Mouse (Mus musculus) MEL (cell line): Measurements from ENCODE around the gene 1700003F12Rik. TPM values are rescaled to one million over a fixed set of nuclear protein-coding genes. Genes with fewer than 3 reads are reported as not detected.

Experiments
- DNase-seq: peaks from one replicate; pipeline ENCODE4 v3.0.0; 2011; ENCODE audit warnings: low read depth, low spot score
- H3K27ac ChIP-seq: 2 replicates; pipeline ENCODE4 v1.5.1; 2012; ENCODE audit warnings: low read depth, mild to moderate bottlenecking, control low read depth, low read length, moderate library complexity; ENCODE audit not compliant: control insufficient read depth
- H3K27me3 ChIP-seq, 2 experiments: fragments of 150-350 bp in 1 of 2; sonication (generic) in 1 of 2; 2 replicates each; pipeline ENCODE4 v1.6.1; 2012; ENCODE audit warnings: low read length in 2 of 2, mild to moderate bottlenecking in 2 of 2, improper control_type of control experiment in 1 of 2, moderate library complexity in 1 of 2; ENCODE audit not compliant: insufficient read depth in 2 of 2, control insufficient read depth in 1 of 2
- H3K36me3 ChIP-seq, 2 experiments: 2 replicates each; pipeline ENCODE4 v1.6.1; 2012 to 2014; ENCODE audit warnings: low read length in 2 of 2, improper control_type of control experiment in 1 of 2, inconsistent platforms in 1 of 2, mild to moderate bottlenecking in 1 of 2; ENCODE audit not compliant: insufficient read depth in 2 of 2, control insufficient read depth in 1 of 2
- H3K4me1 ChIP-seq, 2 experiments: fragments of 150-350 bp in 1 of 2; sonication (generic) in 1 of 2; 2 replicates each; pipeline ENCODE4 v1.6.1; 2012; ENCODE audit warnings: low read length in 2 of 2, improper control_type of control experiment in 1 of 2, mild to moderate bottlenecking in 1 of 2; ENCODE audit not compliant: insufficient read depth in 2 of 2, control insufficient read depth in 1 of 2
- H3K4me3 ChIP-seq, 2 experiments: fragments of 150-350 bp in 1 of 2; sonication (generic) in 1 of 2; 2 replicates each; pipeline ENCODE4 v1.5.1; 2012; ENCODE audit warnings: low read depth in 2 of 2, low read length in 2 of 2, mild to moderate bottlenecking in 2 of 2, moderate library complexity in 2 of 2, control low read depth in 1 of 2, improper control_type of control experiment in 1 of 2; ENCODE audit not compliant: control insufficient read depth in 1 of 2, insufficient read depth in 1 of 2
- H3K79me2 ChIP-seq: 2 replicates; pipeline ENCODE4 v1.6.1; 2012; ENCODE audit warnings: mild to moderate bottlenecking, low read length, moderate library complexity; ENCODE audit not compliant: control insufficient read depth, poor library complexity, insufficient read depth
- H3K9ac ChIP-seq: 2 replicates; pipeline ENCODE4 v1.6.1; 2012; ENCODE audit warnings: low read depth, mild to moderate bottlenecking, control low read depth, low read length, moderate library complexity; ENCODE audit not compliant: control insufficient read depth, poor library complexity, severe bottlenecking
- H3K9me3 ChIP-seq: fragments of 150-350 bp; sonication (generic); replicated peaks from 2 replicates; pipeline ENCODE4 v1.6.1; 2012; ENCODE audit warnings: mild to moderate bottlenecking, low read length, improper control_type of control experiment, moderate library complexity; ENCODE audit not compliant: insufficient read depth
- CHD2 ChIP-seq: IDR thresholded peaks from 2 replicates; pipeline ENCODE4 v1.6.1; 2011; ENCODE audit warnings: low read length, improper control_type of control experiment
- E2F4 ChIP-seq: IDR thresholded peaks from 2 replicates; pipeline ENCODE4 v1.6.1; 2011; ENCODE audit warnings: low read depth, low read length, improper control_type of control experiment, borderline replicate concordance
- EP300 ChIP-seq, 2 experiments: IDR thresholded peaks; 2 replicates each; pipeline ENCODE4 v1.6.1; 2011; ENCODE audit warnings: improper control_type of control experiment in 2 of 2, low read length in 2 of 2, low read depth in 1 of 2, mild to moderate bottlenecking in 1 of 2
- ETS1 ChIP-seq: IDR thresholded peaks from 2 replicates; pipeline ENCODE4 v1.6.1; 2012; ENCODE audit warnings: low read depth, mild to moderate bottlenecking, inconsistent platforms, low read length, improper control_type of control experiment, moderate library complexity
- GABPA ChIP-seq: IDR thresholded peaks from 2 replicates; pipeline ENCODE4 v1.6.1; 2012; ENCODE audit warnings: low read depth, mild to moderate bottlenecking, inconsistent platforms, low read length, improper control_type of control experiment, moderate library complexity
- GATA1 ChIP-seq: IDR thresholded peaks from 2 replicates; pipeline ENCODE4 v1.6.1; 2011; ENCODE audit warnings: low read depth, low read length, improper control_type of control experiment
- JUND ChIP-seq: IDR thresholded peaks from 2 replicates; pipeline ENCODE4 v1.6.1; 2011; ENCODE audit warnings: low read depth, mild to moderate bottlenecking, improper control_type of control experiment, low read length
- MAX ChIP-seq: IDR thresholded peaks from 2 replicates; pipeline ENCODE4 v1.6.1; 2011; ENCODE audit warnings: low read length, improper control_type of control experiment
- MEF2A ChIP-seq: IDR thresholded peaks from 2 replicates; pipeline ENCODE4 v1.6.1; 2014; ENCODE audit warnings: low read depth, mild to moderate bottlenecking, inconsistent platforms, low read length, improper control_type of control experiment; ENCODE audit not compliant: poor library complexity, insufficient replicate concordance, severe bottlenecking; ENCODE audit errors: extremely low read depth
- MXI1 ChIP-seq: IDR thresholded peaks from 2 replicates; pipeline ENCODE4 v1.6.1; 2011; ENCODE audit warnings: mild to moderate bottlenecking, low read depth, low read length, improper control_type of control experiment
- MYB ChIP-seq: IDR thresholded peaks from 2 replicates; pipeline ENCODE4 v1.6.1; 2011; ENCODE audit warnings: mild to moderate bottlenecking, low read depth, low read length, improper control_type of control experiment
- MYC ChIP-seq: IDR thresholded peaks from 2 replicates; pipeline ENCODE4 v1.6.1; 2011; ENCODE audit warnings: low read depth, mild to moderate bottlenecking, low read length, improper control_type of control experiment, moderate library complexity
- NRF1 ChIP-seq: IDR thresholded peaks from 2 replicates; pipeline ENCODE4 v1.6.1; 2014; ENCODE audit warnings: low read depth, mild to moderate bottlenecking, inconsistent platforms, low read length, improper control_type of control experiment, moderate library complexity; ENCODE audit not compliant: poor library complexity, insufficient read depth, severe bottlenecking
- POLR2A ChIP-seq, 2 experiments: IDR thresholded peaks; 2 replicates each; pipeline ENCODE4 v1.6.1; 2011 to 2012; ENCODE audit warnings: low read length in 2 of 2, mild to moderate bottlenecking in 2 of 2, control low read depth in 1 of 2, improper control_type of control experiment in 1 of 2, low read depth in 1 of 2, moderate library complexity in 1 of 2; ENCODE audit not compliant: control insufficient read depth in 1 of 2, insufficient read depth in 1 of 2, poor library complexity in 1 of 2
- POLR2AphosphoS2 ChIP-seq: IDR thresholded peaks from 2 replicates; pipeline ENCODE4 v1.6.1; 2011; ENCODE audit warnings: low read length, improper control_type of control experiment
- POLR2AphosphoS5 ChIP-seq: IDR thresholded peaks from 2 replicates; pipeline ENCODE4 v1.6.1; 2012; ENCODE audit warnings: low read depth, borderline replicate concordance, mild to moderate bottlenecking, inconsistent platforms, low read length, moderate library complexity, mixed read lengths
- RCOR1 ChIP-seq: IDR thresholded peaks from 2 replicates; pipeline ENCODE4 v1.6.1; 2012; ENCODE audit warnings: low read depth, mild to moderate bottlenecking, inconsistent platforms, low read length, improper control_type of control experiment
- TAL1 ChIP-seq: IDR thresholded peaks from 2 replicates; pipeline ENCODE4 v1.6.1; 2012; ENCODE audit warnings: mild to moderate bottlenecking, inconsistent platforms, low read length, moderate library complexity, mixed read lengths
- TBP ChIP-seq: IDR thresholded peaks from 2 replicates; pipeline ENCODE4 v1.8.0; 2011; ENCODE audit warnings: low read depth, low read length, improper control_type of control experiment
- TCF12 ChIP-seq: IDR thresholded peaks from 2 replicates; pipeline ENCODE4 v1.6.1; 2014; ENCODE audit warnings: low read depth, mild to moderate bottlenecking, inconsistent platforms, low read length, improper control_type of control experiment, moderate library complexity
- UBTF ChIP-seq: IDR thresholded peaks from 2 replicates; pipeline ENCODE4 v1.6.1; 2012; ENCODE audit warnings: low read depth, mild to moderate bottlenecking, inconsistent platforms, low read length, improper control_type of control experiment, moderate library complexity, borderline replicate concordance; ENCODE audit not compliant: insufficient read depth
- USF2 ChIP-seq, 2 experiments: IDR thresholded peaks; 2 replicates each; pipeline ENCODE4 v1.6.1; 2011 to 2012; ENCODE audit warnings: improper control_type of control experiment in 2 of 2, low read length in 2 of 2, borderline replicate concordance in 1 of 2, inconsistent platforms in 1 of 2, low read depth in 1 of 2, mild to moderate bottlenecking in 1 of 2; ENCODE audit not compliant: insufficient read depth in 1 of 2
- ZMIZ1 ChIP-seq: IDR thresholded peaks from 2 replicates; pipeline ENCODE4 v1.6.1; 2012; ENCODE audit warnings: low read depth, mild to moderate bottlenecking, inconsistent platforms, low read length, improper control_type of control experiment, moderate library complexity
- polyA plus RNA-seq, 2 experiments: library from polyadenylated mRNA; stranded (reverse) in 1 of 2; unstranded in 1 of 2; fragments of >175 nt in 1 of 2; fragments of >200 nt in 1 of 2; gene quantifications; 2 replicates each; pipeline versions ENCODE4 v1.2.1 to v1.2.4; 2012; ENCODE audit warnings: low replicate concordance in 2 of 2, low read depth in 1 of 2; ENCODE audit not compliant: insufficient read length in 2 of 2, insufficient read depth in 1 of 2, missing spikeins in 1 of 2
- total RNA-seq: library from RNA; depleted of rRNA; stranded (reverse); fragments of 300-350 nt; gene quantifications from 2 replicates; pipeline ENCODE4 v1.2.3, GENCODE M21; 2012

1700003F12Rik gene
- total and polyA plus RNA-seq, 3 experiments, result 0.42 to 0.72 TPM; not detected in 1

- DNase-seq, result peak; percentile 86
- Histone ChIP-seq H3K4me1 (peaks cover 12 to 16% of the 10 kb centered on the region in 2 experiments), H3K27ac (peak overlapping the region; percentile 64), H3K27me3 (no peaks in the 10 kb centered on the region), H3K36me3 (peaks cover 0 to 14% of the 10 kb centered on the region in 2 experiments; a peak in 2 of 4 replicates), H3K9ac (peak overlapping the region; percentile 43), H3K79me2 (no peaks in the 10 kb centered on the region), H3K4me3 (0 out of 4 replicates have a peak overlapping the region, but pooled peaks of 1 of the 2 experiments have one; percentile 2), H3K9me3 (no peaks in the 10 kb centered on the region)
- TF ChIP-seq GATA1 (peak; percentile 61; the same call in 1 of the 2 replicates), UBTF (no peak), ETS1 (peak; percentile 59), JUND (no peak), RCOR1 (peak; percentile 55), POLR2AphosphoS5 (no peak), EP300 (IDR thresholded peaks at IDR 0.05; ENCODE audit: low read depth in 1 of 2, low read length in 2 of 2) (peak; percentile 48 to 87; a peak in 3 of 4 replicates), NRF1 (peak; percentile 26; the same call in 1 of the 2 replicates), GABPA (no peak), MYC (peak; percentile 61), POLR2AphosphoS2 (no peak), TBP (peak; percentile 49; the same call in 1 of the 2 replicates), E2F4 (0 out of 2 replicates have a peak, but pooled peaks have one; percentile 46), MAX (peak; percentile 59; the same call in 1 of the 2 replicates), USF2 (IDR thresholded peaks at IDR 0.05; ENCODE audit: borderline replicate concordance in 1 of 2, insufficient read depth in 1 of 2, low read depth in 1 of 2, low read length in 2 of 2) (no peak), MYB (peak; percentile 69), TCF12 (peak; percentile 71), CHD2 (no peak), MXI1 (peak; percentile 27; the same call in 1 of the 2 replicates), MEF2A (0 out of 2 replicates have a peak, but pooled peaks have one; percentile 32), TAL1 (peak; percentile 63), ZMIZ1 (no peak), POLR2A (IDR thresholded peaks at IDR 0.05; ENCODE audit: control insufficient read depth in 1 of 2, insufficient read depth in 1 of 2, low read depth in 1 of 2, low read length in 2 of 2, poor library complexity in 1 of 2) (peak in 1 of 2 experiments; percentile 43; a peak in 1 of 4 replicates)
These were observed 37.3 kb downstream of the 1700003F12Rik start for GRCm38 (mm10) chr2:154583906-154584872.
